Mouse (Mus musculus): ENCODE data around the gene Mdm4.

Gene Mdm4

DNA sequence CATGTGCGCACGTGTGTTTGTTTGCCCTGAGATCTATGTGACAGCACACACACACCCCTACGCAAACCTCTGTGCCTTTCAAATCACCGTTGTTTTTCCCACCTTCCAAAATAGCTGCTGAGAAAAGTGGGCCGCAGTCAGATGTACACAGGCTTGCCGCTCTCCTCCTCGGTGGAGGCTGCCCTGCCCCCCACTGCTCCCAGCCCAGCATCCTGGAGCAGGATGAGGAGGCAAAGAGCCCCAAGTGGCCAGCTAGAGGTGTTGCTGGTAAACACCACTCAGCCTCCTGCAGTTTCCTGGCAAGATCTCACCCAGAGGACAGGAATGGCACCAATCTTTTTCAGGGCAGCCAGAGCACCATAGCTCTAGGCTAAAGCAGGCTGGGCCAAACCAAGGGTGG is 95.5 kb downstream of the Mdm4 start:
- peak; percentile 74 to 76 for DNase-seq

DNA sequence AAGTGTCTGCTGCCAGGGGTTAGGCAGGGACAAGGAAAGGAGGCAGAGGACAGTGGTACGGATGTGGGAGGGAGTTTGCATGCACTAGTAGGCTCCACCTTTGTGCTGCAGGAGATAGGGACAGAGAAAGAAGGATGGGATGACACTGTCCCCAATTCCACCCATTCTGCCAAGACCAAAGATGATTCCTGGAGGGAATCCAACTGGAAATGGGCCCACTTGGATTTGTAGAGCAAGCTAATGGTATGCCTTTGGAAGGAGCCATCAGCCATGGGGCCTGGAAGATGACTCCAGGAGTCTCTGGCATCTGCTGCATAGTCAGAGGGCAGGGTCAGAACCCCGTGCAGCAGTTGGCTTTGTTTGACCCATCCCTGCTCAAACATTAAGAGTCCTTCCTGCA is 97.9 kb downstream of the Mdm4 start:
- DNase-seq: no peak

DNA sequence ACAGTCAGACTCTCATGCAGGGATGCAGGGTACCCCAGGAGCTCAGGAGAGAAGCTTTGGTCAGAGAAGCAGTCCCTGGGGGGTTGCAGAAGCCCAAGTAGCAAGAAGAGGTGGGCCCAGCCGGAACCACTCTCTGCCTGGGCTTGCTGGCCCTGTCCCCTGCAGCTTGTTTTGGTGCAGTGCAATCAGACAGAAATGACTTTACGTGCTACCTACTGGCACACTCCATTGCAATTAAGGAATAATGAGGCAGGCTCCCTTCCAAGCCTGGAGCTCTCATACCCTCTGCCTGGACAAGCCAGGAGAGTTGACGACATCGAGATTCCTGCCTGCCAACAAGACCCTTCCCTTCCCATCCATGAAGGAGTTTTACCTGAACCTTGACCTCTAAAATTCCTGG is 100.1 kb downstream of the Mdm4 start:
- DNase-seq: no peak

DNA sequence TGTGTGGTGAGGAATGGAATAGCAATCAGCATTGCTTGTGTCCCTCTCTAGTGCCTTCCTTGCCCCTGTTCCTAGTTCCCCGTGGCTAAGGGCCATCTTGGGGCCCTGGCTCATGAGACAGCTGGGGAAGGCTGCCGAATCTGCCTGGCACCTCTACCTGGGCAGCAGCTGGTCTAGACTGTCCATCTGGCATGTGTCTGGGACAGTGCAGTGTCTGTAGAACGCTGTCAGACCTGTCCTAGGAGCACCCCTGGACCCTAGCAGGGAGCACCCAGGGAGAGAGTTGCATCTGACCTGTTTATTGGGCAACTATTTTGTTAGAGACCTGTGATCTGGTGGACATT is 101.5 kb downstream of the Mdm4 start:
- no peak for DNase-seq

DNA sequence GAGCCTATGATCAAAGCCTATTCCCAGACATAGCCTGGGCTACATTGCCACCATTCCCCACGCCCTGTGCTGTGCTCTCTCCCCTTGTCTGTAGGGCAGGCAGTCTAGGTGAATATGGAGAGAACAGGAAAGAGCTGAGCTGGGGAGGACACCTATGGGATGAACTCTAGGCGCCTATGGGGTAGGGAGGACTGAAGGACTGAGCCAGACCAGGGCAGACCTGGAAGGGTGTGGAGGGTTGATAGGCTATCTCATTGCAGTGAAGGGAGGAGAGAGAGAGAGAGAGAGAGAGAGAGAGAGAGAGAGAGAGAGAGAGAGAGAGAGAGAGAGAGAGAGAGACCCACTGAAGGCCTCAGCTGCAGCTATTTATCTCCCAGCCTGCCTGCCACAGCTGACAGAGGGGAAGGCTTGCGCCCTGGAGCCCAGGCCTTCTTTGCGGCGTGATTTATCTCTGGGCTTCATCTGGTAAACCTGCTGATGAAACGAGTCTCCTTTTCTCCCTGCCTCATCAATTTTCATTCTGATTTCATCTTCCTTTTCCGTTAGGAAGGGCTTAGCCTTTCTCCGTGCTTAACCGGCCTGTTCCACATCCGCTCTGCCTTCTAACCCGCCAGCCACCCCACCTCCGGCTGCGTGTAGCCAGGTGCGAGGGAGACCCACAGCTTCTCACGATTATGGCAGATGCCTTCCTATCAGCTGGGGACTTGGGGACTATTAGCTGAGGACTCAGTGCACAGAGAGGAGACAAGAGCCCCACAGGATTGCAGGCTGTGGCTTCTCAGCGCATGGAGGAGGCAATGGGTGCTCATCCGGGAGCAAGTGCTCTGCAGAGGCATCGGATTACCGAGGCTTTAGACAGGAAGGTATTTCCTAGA is 102.1 kb downstream of the Mdm4 start:
- DNase-seq: no peak

DNA sequence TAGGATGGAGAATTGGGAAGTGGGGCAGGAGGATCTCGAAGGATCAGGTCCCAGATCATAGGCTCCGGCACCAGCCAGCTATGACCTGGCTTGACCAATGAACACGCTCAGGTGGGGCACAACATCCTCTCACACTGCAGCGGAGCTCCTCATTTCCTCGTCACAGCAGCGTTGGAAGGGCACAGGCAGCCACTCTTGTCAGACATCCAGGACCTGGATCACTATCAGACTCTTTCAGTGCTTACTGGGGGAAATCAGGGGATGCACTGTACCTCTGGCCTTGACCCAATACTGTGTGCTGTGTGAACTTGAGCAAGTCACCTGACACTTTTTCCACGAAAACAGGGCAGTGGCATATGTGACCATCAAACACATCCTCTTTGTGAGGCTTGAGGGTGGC is 105.1 kb downstream of the Mdm4 start:
- no peak for DNase-seq

DNA sequence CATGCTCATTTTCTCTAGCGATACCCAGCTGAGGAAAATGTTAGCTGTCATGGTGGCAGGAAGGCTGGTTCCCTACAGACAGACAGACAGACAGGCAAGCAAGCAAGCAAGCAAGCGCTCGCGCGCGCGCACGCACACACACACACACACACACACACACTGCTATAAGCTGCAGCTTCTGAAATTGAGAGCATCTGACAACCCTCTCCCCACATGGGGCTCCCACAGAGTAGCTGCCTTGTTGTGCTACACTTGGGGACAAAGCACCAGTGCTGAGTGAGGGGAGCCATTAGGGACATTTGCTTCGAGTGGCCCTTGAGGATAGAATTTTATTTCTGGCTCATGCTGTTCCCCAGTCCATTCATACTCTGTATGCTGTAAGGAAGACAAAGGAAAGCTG is 108.1 kb downstream of the Mdm4 start:
- no peak for DNase-seq

DNA sequence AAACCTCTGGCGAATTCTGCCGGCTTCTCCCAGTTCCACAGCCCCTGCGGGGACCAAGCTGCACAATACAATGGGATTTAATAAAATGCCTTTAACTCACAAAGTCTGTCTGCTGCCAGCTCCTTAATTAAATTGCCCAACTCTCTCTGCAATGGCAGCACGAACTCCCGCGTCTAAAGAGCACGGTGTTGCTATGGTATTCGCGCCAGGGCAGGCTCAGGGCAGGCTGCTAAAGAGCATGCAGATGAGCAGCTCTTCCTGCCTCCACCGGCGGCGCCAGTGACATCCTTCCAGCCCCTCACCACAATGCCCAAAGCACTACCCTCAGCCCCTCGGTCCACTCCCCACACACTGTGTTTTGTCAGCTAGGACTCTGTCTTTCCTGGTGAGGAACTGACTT is 109.3 kb downstream of the Mdm4 start:
- peak; percentile 13 to 19 for DNase-seq

DNA sequence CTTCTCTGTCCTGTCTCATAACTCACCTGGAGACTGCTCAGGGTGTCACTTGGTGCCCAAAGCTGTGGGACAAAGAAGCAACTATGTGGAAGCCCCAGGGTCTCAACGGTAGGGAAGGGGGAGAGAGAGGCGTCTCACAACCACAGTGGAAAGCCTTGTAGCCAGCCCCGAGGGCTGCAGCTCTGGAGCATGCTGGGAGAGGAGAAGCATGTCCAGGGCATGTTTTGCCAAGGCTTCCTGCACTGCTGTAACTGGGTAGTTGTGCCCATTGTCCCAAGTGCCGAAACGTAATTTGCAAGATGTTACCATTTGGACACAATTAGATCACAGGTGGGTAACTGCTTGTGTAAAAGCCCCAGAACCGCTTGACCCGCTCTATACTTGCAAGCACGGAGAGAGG is 111.1 kb downstream of the Mdm4 start:
- no peak for DNase-seq

DNA sequence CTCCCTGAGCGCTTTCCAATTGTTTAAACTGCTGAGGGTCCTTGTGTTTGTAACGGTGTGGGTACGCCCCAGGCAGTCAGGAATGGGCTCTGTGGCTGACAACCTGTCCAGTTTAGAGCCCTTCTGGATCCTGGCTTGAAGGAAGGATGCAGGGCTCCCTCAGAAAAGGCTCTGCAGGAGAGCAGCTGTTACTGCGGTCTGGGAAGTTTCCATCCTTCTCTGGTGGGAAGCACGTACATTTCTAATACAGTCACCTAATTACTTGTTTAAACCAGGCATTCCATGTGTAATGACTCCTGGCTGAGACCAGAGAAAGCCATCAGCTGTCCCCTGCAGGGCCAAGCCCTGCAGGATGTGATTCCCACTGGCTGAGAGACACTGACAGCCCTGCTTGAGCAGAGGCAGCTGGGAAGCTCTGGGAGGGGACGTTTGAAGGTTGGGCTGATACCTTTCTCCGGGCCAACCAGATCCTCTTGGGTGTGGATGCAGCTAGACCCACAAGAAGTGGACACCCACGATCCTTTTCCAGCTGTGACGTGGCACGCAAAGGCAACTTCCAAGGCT is 112.2 kb downstream of the Mdm4 start:
- peak; percentile 28 to 44 for DNase-seq

DNA sequence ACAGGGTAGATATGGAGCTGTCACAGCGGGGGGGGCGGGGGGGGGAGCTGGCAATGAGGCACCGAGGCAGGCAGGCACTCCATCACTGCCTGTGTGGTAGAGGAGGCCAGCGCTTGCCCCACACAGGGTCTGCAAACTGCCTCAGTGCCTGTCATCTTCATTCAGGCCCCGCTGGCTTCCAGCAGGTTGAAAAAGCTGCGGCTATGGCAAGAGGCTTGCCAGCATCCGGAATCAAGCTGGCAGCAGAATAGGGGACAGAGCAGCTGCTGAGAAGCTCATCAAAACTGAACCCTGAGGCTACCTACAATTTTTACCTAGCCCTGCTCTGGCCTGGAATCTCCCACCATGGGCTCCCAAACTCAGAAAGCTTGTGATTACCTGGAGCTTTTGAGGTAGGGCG is 112.8 kb downstream of the Mdm4 start:
- no peak for DNase-seq

DNA sequence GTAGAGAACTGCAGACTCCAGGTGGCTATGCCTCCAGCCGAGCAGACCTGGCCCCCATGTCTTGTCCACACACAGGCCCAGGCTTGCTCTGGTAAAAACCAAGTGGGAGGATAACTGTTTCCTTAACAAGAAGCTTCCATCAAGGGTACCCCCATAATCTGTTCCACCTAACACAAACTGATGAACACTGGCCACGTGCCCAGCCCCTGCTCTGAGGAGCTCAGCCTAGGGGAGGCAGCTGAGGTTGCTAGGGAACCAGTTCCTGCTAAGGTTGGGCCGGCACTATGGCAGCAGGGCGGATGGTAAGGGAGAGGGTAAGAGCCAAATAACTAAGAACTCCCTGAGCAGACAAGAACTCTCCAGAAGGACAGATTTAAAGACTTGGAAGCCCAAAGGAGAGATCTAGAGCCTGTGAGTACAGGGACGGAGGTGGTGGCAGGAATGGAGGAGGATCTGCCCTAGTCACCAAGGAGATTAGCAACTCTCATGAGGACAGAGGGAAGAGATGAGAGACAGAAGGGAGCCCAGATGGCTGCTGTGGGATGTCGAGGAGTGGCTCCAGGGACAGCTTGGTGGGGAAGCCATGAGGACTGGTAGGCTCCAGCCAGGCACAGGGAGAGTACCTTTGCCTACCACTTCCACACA is 114.4 kb downstream of the Mdm4 start:
- no peak for DNase-seq

DNA sequence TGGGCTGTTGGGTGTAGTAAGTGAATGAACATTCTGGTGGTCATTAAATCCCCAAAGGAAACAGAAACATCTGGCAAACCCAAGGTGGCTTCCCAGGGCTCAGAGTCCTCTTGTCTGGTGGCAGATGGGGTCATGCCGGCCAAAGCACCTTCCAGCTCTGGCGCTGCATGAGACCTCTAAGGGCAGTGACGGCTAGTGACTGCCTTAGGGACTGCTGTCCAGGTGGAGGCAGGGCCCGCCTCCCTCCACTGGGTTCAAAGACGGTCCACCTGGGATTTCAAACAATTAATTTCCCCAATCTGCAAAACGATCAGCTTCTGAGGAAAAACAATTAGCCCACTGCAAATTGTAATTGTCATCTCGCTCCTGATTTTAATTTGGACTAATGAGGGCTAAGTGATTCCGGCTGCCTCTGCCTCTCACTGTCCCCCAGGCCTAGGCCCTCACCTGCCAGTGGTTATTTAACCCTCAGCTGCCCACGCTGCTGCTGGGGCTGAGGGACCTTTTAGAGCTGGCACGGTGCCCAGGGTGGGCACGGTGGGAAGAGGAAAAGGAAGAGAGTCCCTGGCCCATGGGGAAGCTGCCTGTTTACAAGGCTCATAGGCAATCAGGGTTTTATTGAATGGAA is 119.8 kb downstream of the Mdm4 start:
- DNase-seq: no peak

DNA sequence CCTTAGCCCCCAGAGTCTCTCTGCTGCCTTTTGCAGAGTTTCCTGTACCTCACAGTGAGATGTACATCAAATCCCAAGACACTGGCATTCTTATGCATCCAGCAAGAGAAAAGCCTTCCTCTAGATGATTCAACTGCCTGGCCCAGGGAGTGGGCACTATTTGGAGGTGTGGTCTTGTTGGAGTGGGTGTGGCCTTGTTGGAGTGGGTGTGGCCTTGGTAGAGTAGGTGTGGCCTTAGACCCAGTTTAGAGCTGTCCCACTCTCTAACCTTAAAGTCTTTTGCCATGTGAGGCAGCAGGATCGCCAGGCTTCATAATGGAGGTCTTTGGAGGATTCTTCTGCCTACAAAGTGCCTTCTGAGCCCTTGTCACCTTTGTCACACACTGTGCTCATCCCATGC is 120.4 kb downstream of the Mdm4 start:
- no peak for DNase-seq
